Mouse (Mus musculus) heart, adult 11 months (tissue): ENCODE data around the gene Tenm3.

Experiments used
- DNase-seq: peaks from one replicate; pipeline ENCODE4 v3.0.0; 2022

The Tenm3 gene

DNA sequence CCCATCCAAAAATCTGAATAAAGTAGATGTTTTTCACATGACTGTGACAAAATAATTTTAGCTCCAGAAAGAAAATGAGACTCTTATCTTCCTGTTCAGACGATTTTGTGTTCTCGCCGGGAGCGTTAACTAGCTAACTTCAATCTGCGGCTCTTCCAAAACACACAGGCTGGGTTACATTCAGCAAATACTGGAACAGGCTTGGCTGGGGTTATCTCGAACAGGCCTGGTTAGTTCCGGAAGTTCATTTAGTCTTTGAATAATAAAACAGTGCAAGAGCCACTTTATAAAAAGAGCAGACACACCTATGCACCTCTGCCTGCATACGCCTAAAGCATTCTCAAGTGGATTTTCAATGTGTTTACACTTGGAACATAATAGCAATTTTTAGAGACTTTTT is 40.7 kb downstream of the Tenm3 start:
- DNase-seq = peak; percentile 81

- DNase-seq = no peak
Measured at GRCm38 (mm10) chr8:48802231-48802630, 41.5 kb downstream of the Tenm3 start.

DNA sequence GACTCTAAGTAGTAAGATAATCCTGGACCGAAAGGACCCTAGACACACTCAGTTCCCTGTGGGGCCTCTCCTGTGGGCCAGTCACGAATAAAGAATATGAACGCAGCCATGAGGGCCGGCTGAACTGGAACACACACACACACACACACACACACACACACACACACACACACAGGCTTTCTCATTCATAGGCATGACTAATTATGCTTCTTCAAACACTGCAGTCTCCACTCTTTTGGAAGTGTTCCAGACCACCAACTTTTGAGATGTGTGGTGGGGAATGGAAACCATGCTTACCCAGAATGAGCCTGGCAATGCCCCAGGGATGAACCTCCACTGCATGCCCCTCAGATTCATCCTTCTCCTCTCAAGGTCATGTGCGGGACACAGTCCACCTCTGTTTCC is 45.8 kb downstream of the Tenm3 start:
- DNase-seq = no peak

DNA sequence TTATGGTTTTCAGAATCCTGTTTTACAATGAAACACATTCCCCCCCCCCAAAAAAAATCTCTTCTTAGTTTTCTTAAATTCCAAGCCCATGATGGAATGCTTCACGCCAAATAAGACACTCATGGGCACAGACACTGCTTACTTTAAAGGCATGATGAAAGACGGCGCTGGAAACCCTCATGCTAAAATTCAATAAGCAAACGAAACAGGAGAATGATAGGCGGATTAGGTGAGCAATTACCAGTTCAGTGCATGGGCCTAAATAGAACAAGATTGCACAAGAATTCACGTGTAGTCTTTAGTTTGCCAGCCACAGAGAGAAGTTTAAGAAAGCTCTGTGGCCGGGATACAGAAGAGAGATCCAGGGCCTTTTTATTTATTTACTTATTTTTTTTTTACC is 49.5 kb downstream of the Tenm3 start:
- DNase-seq = no peak

GRCm38 (mm10) chr8:48793729-48794128 is 50.0 kb downstream of the Tenm3 start:
- DNase-seq = no peak

- no peak for DNase-seq
Measured at GRCm38 (mm10) chr8:48792587-48793326, 51.0 kb downstream of the Tenm3 start.

GRCm38 (mm10) chr8:48783308-48783707 is 60.4 kb downstream of the Tenm3 start:
- no peak for DNase-seq

GRCm38 (mm10) chr8:48780628-48781027 is 63.1 kb downstream of the Tenm3 start:
- peak; percentile 90 for DNase-seq

- no peak for DNase-seq
Measured at GRCm38 (mm10) chr8:48779194-48779593, 64.6 kb downstream of the Tenm3 start.

DNA sequence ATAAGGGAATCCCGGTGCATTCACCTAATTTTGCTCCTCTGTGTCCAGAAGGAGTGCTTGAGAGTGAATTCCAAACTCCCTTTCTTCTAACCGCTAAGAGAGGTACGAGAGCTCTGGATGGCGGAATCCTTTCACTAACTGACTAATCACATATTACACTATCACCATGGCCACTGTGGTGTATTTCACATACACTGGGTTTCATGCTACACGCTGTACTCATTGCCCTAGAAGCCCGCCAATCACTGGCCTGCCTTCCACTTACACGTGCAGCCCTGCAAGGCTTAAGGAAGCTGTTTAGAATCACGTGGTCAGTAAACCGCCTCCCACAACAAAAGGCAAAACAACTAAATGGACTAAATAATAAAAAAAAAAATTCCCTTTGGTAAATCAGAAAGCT is 67.7 kb downstream of the Tenm3 start:
- no peak for DNase-seq

DNA sequence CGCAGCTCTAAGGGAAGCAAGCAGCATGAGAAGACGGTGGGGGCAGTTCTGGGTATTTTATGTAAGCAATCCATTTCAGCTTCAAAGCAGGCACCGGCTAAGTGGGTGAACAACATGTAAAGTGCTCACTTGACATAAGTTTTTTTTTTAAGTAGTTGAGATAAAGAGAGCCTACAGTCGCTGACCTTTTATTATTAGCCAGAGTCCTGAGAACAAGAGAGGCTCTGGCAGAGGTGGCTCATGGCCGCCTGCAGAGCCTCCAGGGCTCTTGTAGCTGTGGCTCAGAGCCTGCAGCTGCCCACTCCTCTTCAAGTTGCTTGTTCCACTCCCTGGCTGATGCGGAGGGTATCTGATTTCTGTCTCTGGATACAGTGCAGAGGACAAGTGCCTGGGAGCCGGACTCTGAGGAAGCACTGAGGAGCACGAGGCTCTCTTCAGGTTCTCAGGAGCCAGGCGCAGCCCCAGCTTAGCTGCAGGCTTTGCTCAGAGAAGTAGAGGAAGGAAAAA is 68.2 kb downstream of the Tenm3 start:
- DNase-seq = peak; percentile 84

- DNase-seq = no peak
Measured at GRCm38 (mm10) chr8:48774837-48775236, 68.9 kb downstream of the Tenm3 start.

DNA sequence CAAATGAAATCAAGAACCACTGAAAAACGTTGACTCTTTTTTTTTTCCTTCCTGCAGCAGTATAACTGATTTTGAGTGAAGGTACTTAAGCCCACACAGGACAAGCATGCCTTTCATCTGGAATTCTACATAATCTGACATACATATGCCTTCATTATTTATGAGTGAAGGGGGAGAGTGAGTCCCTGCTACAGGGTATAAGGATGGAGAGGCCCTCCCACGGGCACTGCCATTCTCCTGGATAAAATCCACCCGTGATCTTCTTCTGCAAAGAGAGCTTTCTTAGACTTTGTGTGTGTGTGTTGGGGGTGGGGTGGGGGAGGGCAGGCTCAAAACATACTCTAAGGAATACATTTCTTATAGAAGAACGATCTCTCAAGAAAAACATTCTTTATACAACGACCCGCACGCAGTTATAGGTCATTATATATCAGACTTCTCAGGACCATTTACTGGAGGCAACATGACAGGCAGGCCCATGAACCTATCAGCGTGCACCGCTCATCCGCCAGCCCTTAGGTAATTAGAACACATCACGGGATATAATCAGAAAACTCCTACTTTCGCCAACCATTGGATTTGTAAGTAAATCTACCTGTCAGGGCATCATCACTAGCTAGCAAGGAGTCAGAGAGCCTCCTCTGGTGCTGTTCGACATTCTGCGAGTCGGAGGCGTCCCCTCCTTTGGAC is 77.1 kb downstream of the Tenm3 start:
- DNase-seq = no peak

DNA sequence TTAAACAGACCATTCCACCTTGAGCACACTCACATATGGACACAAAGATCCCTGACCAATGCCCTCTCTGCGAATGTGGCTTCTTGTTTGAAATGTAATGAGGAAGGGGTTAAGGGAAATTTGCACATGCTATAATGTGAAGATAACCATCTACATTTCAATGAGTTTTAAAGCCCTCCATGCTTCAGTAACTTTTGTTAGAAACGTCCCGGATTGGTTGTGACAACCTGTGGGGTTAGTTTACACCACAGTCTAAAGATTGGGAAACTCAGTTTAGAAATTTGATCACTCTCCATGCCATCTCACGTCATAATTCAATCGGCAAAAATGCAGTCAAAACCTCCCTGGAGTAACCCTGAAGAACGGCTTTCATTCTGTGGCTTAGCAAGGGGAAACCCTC is 78.5 kb downstream of the Tenm3 start:
- DNase-seq = no peak

- no peak for DNase-seq
Measured at GRCm38 (mm10) chr8:48764011-48764410, 79.7 kb downstream of the Tenm3 start.

DNA sequence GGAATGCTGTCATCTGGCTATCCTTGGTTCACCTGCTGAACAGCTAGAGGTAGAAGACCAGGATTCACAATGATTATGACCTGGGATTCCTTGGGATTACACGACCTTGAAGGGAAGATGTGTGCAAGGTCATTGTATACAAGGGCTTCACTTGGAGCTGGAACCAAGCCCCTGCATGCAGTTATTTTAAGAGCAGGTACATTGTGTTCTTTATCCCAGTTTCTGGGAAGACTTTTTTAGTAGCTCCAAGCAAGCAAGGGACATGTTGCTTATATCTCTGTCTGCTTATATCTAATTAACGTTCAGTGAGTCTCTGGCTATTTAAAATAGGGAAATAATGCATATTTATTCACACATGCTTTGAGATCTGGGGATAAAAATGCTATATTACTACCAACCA is 86.9 kb downstream of the Tenm3 start:
- peak; percentile 65 for DNase-seq

GRCm38 (mm10) chr8:48755492-48755891 is 88.3 kb downstream of the Tenm3 start:
- DNase-seq = peak; percentile 97

GRCm38 (mm10) chr8:48754959-48755358 is 88.8 kb downstream of the Tenm3 start:
- peak; percentile 11 for DNase-seq

DNA sequence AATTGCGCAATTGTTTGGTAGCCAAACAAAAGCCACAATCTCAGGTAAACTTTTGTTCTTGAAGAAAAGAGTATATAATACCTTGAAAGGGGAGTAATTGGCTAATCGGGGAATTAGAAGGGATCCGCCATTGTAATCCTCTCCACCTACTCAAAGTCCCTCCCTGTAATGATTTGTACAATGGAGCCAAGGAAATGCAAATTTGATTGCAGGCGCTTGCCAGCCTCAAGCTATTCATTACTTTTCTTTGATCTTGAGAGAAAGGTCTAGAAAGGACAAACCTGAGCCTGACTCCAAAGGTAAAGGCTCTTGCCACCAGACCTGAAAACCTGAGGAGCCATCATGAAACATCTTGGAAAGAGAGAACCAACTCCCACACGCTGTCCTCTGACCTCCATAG is 91.8 kb downstream of the Tenm3 start:
- DNase-seq = peak; percentile 21

- peak; percentile 77 for DNase-seq
Measured at GRCm38 (mm10) chr8:48748503-48749059, 95.2 kb downstream of the Tenm3 start.

DNA sequence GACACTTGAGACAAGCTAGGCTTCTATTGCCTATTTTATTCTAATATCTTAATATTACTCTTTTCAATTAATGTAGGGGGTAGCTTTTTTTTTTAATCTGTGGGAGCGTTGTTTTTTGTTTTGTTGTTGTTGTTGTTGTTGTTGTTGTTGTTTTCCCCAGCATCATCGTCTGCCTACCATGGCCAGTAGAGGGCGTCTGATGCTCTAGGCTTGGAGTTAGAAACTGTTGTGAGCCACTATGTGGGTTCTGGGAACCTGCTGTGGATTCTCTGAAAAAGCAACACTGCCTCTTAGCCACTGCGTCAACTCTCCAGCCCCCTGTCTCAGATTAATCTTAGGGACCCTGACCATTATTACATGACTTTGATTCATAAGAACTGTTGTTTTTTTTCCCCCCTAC is 99.8 kb downstream of the Tenm3 start:
- peak; percentile 21 for DNase-seq

DNA sequence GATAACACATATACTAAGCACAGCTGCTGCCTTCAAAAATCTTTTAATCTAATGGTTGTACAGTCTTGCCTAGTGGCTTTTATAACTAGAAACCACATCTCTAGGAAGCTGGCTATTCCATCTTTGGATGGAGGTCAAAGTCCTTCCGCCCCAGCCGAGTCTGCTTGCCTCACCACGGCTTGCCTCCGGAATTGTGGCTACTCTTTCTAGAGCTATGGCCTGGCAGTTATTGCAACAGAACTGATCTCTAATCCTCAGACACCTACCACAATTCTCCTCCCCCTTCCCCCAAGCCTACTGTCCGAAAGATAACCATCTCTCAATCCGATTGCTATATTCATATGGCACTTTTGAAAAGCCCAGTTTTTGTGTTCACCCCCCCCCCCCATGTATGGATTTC is 101.0 kb downstream of the Tenm3 start:
- peak; percentile 52 for DNase-seq

GRCm38 (mm10) chr8:48740951-48741350 is 102.8 kb downstream of the Tenm3 start:
- DNase-seq = peak; percentile 22
